ENCODE assay signal across 33 mouse cellular contexts in the genomic region with DNA sequence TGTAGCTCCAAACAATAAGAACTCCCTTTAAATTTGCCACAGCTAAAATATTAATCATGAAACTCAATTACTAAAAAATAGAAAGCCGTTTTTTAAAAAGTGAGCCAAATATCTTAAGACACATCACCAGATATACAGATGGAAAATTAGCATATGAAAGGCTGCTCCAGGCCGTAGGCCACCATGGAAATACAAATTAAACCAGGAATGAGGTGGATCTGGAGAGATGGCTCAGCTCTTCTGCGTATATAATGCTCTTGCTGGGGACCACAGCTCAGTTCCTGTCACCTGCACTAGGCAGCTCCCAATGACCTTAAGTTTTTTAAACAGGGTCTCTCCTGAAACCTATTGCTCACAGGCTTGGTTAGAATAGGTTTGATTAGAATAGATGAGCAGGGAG. TPM values are rescaled to one million over a fixed set of nuclear protein-coding genes. Genes with fewer than 3 reads are reported as not detected.
"Had no signal": no experiment of that assay in that cellular context is flagged by ENCODE, and none has a peak within 500 bp of the region (broad histone marks: within the 10 kb centered on the region; RNA-seq: fewer than 3 reads in every experiment).

No protein-coding gene starts in this region.

- H3K36me3 ChIP-seq: heart, embryonic 10.5 days; heart, embryonic 13.5 days; heart, embryonic 15.5 days; hindbrain, embryonic 13.5 days; hindbrain, embryonic 15.5 days; limb, embryonic 13.5 days; limb, embryonic 15.5 days; liver, embryonic 12.5 days had no signal

- H3K9ac ChIP-seq: heart, embryonic 13.5 days; heart, embryonic 15.5 days; hindbrain, embryonic 13.5 days; hindbrain, embryonic 15.5 days; limb, embryonic 13.5 days; limb, embryonic 15.5 days; liver, embryonic 12.5 days; liver, embryonic 14.5 days had no signal

- DNase-seq: gastrocnemius, postnatal 14 days; gastrocnemius, postnatal 36 days; heart, adult 18-20 months; heart, postnatal 14 days; heart, postnatal 36 days; kidney, adult 11 months; kidney, adult 9 months; kidney, postnatal 14 days; kidney, postnatal 36 days; layer of hippocampus, adult 9-11 months; layer of hippocampus, postnatal 36 days; left cerebral cortex, postnatal 4 days; lung, adult 18-20 months had no signal

- H3K27ac ChIP-seq: heart, embryonic 10.5 days; heart, embryonic 13.5 days; heart, embryonic 15.5 days; hindbrain, embryonic 13.5 days; hindbrain, embryonic 15.5 days; hindbrain, postnatal 0 days; kidney, postnatal 0 days; limb, embryonic 13.5 days; limb, embryonic 15.5 days; liver, embryonic 12.5 days; liver, embryonic 14.5 days had no signal

- H3K9me3 ChIP-seq: heart, embryonic 10.5 days; heart, embryonic 13.5 days; heart, embryonic 15.5 days; hindbrain, embryonic 13.5 days; hindbrain, embryonic 15.5 days; limb, embryonic 13.5 days; limb, embryonic 15.5 days; liver, embryonic 12.5 days had no signal

- H3K4me3 ChIP-seq: heart, embryonic 10.5 days; heart, embryonic 13.5 days; heart, embryonic 15.5 days; hindbrain, embryonic 13.5 days; hindbrain, embryonic 15.5 days; limb, embryonic 13.5 days; limb, embryonic 15.5 days; liver, embryonic 12.5 days had no signal

- H3K4me1 ChIP-seq: hindbrain, embryonic 13.5 days; hindbrain, embryonic 15.5 days; limb, embryonic 13.5 days; limb, embryonic 15.5 days had no signal

- ATAC-seq: hindbrain, postnatal 0 days; intestine, embryonic 16.5 days; liver, embryonic 12.5 days had no signal

- H3K27me3 ChIP-seq: heart, embryonic 15.5 days; hindbrain, embryonic 13.5 days; hindbrain, embryonic 15.5 days; limb, embryonic 13.5 days; limb, embryonic 15.5 days had no signal

- H3K4me2 ChIP-seq: heart, embryonic 13.5 days; heart, embryonic 15.5 days; hindbrain, embryonic 13.5 days; hindbrain, embryonic 15.5 days; limb, embryonic 13.5 days; limb, embryonic 15.5 days; liver, embryonic 12.5 days had no signal

RNA-seq across cellular contexts. Expression of a gene that starts 57.7 kb away (rescaled TPM):
- polyA plus RNA-seq: gonadal fat pad, adult 2 months; heart, embryonic 10.5 days; heart, embryonic 13.5 days; heart, embryonic 15.5 days; heart, postnatal 0 days; hindbrain, embryonic 11.5 days; hindbrain, embryonic 13.5 days; hindbrain, embryonic 15.5 days; hindbrain, postnatal 0 days; intestine, embryonic 14.5 days; intestine, embryonic 16.5 days; kidney, postnatal 0 days; large intestine, adult 2 months; limb, embryonic 11.5 days; limb, embryonic 13.5 days; limb, embryonic 15.5 days; liver, adult 2 months; liver, embryonic 12.5 days; liver, embryonic 14.5 days; liver, embryonic 16.5 days had no signal
